Mouse (Mus musculus) heart, embryonic 10.5 days (tissue): ENCODE measurements around the gene Ttc7b. TPM values are rescaled to one million over a fixed set of nuclear protein-coding genes. Genes with fewer than 3 reads are reported as not detected.

ENCODE experiments used
- DNase-seq: peaks from one replicate; pipeline ENCODE4 v3.0.0-alpha.2; 2017; ENCODE audit warnings: low spot score
- H3K27ac ChIP-seq: fragments of 300-500 bp; sonication (generic); 2 replicates; pipeline ENCODE4 v1.5.1; 2016; ENCODE audit warnings: mild to moderate bottlenecking
- H3K27me3 ChIP-seq: fragments of 300-500 bp; sonication (generic); 2 replicates; pipeline ENCODE4 v1.6.1; 2016; ENCODE audit warnings: mild to moderate bottlenecking; ENCODE audit not compliant: poor library complexity, insufficient read depth, severe bottlenecking
- H3K36me3 ChIP-seq: fragments of 300-500 bp; sonication (generic); 2 replicates; pipeline ENCODE4 v1.6.1; 2016; ENCODE audit warnings: mild to moderate bottlenecking, moderate library complexity
- H3K4me1 ChIP-seq: fragments of 300-500 bp; sonication (generic); 2 replicates; pipeline ENCODE4 v1.6.1; 2016; ENCODE audit warnings: mild to moderate bottlenecking
- H3K4me3 ChIP-seq: fragments of 300-500 bp; sonication (generic); 2 replicates; pipeline ENCODE4 v1.5.1; 2016; ENCODE audit warnings: mild to moderate bottlenecking, moderate library complexity
- H3K9me3 ChIP-seq: fragments of 300-500 bp; sonication (generic); 2 replicates; pipeline ENCODE4 v1.6.1; 2016; ENCODE audit warnings: mild to moderate bottlenecking, moderate library complexity
- WGBS: fragments of 180-500 bp; shearing (Covaris S2); methylation state at CpG from one replicate; pipeline ENCODE4 v1.1.7; 2016; 5-methylcytosine and 5-hydroxymethylcytosine counted together
- polyA plus RNA-seq: library from polyadenylated mRNA; unstranded; fragments of >200 nt; fragmentation: Nextera tagmentation; extraction: Ambion mirVana; gene quantifications from 2 replicates; pipeline ENCODE4 v1.2.1, GENCODE M21; 2016

The Ttc7b gene
- polyA plus RNA-seq, 1 experiment from 2014 or later, result 5.9 TPM

GRCm38 (mm10) chr12:100535028-100535427, 14.4 kb upstream of the Ttc7b start:
- Histone ChIP-seq H3K27ac (no peak overlapping the region), H3K9me3 (no peaks in the 10 kb centered on the region), H3K4me3 (no peak overlapping the region), H3K4me1 (peaks cover 44% of the 10 kb centered on the region), H3K27me3 (no peaks in the 10 kb centered on the region), H3K36me3 (no peaks in the 10 kb centered on the region)
- no peak for DNase-seq
- WGBS, result 84% methylated on average over 12 of the region's 12 CpGs

DNA sequence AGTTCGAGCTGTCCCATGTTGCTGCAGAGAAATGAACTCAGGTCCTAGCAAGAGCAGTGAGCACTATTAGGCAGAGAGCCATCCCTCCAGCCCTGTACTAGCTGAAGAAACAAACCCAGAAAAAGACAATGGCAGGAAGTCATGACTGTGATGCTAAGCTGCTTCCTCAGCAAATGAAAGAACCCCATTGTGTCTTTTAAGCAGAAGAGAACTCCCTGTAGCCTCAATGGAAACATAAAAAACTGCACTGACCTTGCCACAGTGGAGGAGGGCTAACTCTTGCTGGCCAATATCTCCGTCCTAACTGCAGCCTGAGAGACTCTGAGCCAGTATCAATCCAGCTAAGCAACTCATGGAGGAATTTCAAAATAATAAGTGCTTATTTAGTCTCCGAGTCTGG, 13.4 kb upstream of the Ttc7b start:
- peak; percentile 58 for DNase-seq
- peak overlapping the region; percentile 64 for H3K27ac ChIP-seq

GRCm38 (mm10) chr12:100533209-100533608, 12.6 kb upstream of the Ttc7b start:
- Histone ChIP-seq H3K4me1 (peaks cover 62% of the 10 kb centered on the region), H3K27me3 (no peaks in the 10 kb centered on the region), H3K4me3 (no peak overlapping the region), H3K36me3 (no peaks in the 10 kb centered on the region), H3K27ac (no peak overlapping the region), H3K9me3 (no peaks in the 10 kb centered on the region)
- peak; percentile 43 for DNase-seq
- WGBS, result 70% methylated on average over 4 of the region's 4 CpGs

More for the DNA sequence above, 13.4 kb upstream of the Ttc7b start:
- no peaks in the 10 kb centered on the region for H3K9me3 ChIP-seq
- peaks cover 54% of the 10 kb centered on the region for H3K4me1 ChIP-seq
- no peaks in the 10 kb centered on the region for H3K27me3 ChIP-seq
- 54% methylated on average over 3 of the region's 3 CpGs for WGBS
- no peak overlapping the region for H3K4me3 ChIP-seq
- H3K36me3 ChIP-seq, result no peaks in the 10 kb centered on the region

DNA sequence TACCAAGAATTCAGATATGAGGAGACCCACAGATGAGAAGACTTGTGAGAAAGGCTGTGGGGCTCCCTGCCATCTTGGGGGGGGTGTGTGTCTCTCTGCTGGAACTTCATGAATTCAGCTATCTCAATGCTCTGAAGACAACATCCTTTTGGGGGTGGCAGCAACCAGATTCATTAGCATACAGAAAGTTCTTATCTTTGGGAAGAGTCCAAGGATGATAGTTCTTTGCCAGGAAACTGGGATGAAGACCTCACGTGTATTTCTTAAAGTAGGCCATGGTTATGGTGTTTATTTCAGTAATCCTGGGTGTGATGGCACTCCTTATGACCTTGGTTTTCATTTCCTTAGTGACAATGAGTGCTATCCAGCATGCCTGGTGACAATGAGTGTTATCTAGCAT, 11.1 kb upstream of the Ttc7b start:
- Histone ChIP-seq H3K36me3 (no peaks in the 10 kb centered on the region), H3K9me3 (no peaks in the 10 kb centered on the region), H3K27ac (peak overlapping the region; percentile 80; the same call in 1 of the 2 replicates), H3K27me3 (no peaks in the 10 kb centered on the region), H3K4me3 (no peak overlapping the region), H3K4me1 (peaks cover 69% of the 10 kb centered on the region)
- peak; percentile 25 for DNase-seq
- 52% methylated on average over 1 of the region's 1 CpGs for WGBS

- Histone ChIP-seq H3K4me1 (peaks cover 60% of the 10 kb centered on the region), H3K27me3 (no peaks in the 10 kb centered on the region), H3K4me3 (no peak overlapping the region), H3K9me3 (no peaks in the 10 kb centered on the region), H3K36me3 (no peaks in the 10 kb centered on the region), H3K27ac (0 out of 2 replicates have a peak overlapping the region, but pooled peaks have one; percentile 80)
- WGBS, result 66% methylated on average over 5 of the region's 5 CpGs
- peak; percentile 64 for DNase-seq
Observed at GRCm38 (mm10) chr12:100530871-100531270, 10.2 kb upstream of the Ttc7b start.

DNA sequence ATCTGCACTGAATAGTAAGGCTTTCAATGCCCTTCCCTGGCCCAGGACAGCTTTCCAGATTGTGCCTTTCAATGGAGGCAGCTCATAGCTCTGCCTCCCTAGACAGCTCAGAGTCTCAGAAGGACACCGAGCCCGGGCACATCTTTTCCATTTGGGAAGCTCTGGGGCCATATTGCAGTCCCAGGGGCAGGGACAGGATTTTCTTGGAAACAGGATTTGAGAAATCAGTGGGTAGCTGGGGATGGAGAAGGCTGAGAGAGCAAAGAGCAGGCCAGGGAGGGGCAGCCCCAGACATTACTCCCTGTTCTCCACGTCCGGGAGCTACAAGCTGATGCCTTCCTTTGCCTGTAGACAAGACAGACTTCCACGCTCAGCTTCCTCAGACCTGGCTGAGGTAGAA, 9.0 kb upstream of the Ttc7b start:
- no peak for DNase-seq
- no peaks in the 10 kb centered on the region for H3K27me3 ChIP-seq
- peaks cover 59% of the 10 kb centered on the region for H3K4me1 ChIP-seq
- no peaks in the 10 kb centered on the region for H3K36me3 ChIP-seq
- 79% methylated on average over 5 of the region's 5 CpGs for WGBS
- H3K4me3 ChIP-seq, result no peak overlapping the region
- peak overlapping the region; percentile 80 for H3K27ac ChIP-seq
- H3K9me3 ChIP-seq, result no peaks in the 10 kb centered on the region

- Histone ChIP-seq H3K36me3 (no peaks in the 10 kb centered on the region), H3K27ac (peak overlapping the region; percentile 80), H3K9me3 (no peaks in the 10 kb centered on the region), H3K4me3 (no peak overlapping the region), H3K27me3 (no peaks in the 10 kb centered on the region), H3K4me1 (peaks cover 55% of the 10 kb centered on the region)
- 38% methylated on average over 8 of the region's 8 CpGs for WGBS
- peak; percentile 83 for DNase-seq
Observed at GRCm38 (mm10) chr12:100529172-100529571, 8.5 kb upstream of the Ttc7b start.

- H3K27ac ChIP-seq, result peak overlapping the region; percentile 80
- no peak overlapping the region for H3K4me3 ChIP-seq
- no peak for DNase-seq
- H3K4me1 ChIP-seq, result peaks cover 49% of the 10 kb centered on the region
- H3K9me3 ChIP-seq, result no peaks in the 10 kb centered on the region
- 54% methylated on average over 3 of the region's 3 CpGs for WGBS
- no peaks in the 10 kb centered on the region for H3K27me3 ChIP-seq
- no peaks in the 10 kb centered on the region for H3K36me3 ChIP-seq
Observed at GRCm38 (mm10) chr12:100528246-100528645, 7.6 kb upstream of the Ttc7b start.

DNA sequence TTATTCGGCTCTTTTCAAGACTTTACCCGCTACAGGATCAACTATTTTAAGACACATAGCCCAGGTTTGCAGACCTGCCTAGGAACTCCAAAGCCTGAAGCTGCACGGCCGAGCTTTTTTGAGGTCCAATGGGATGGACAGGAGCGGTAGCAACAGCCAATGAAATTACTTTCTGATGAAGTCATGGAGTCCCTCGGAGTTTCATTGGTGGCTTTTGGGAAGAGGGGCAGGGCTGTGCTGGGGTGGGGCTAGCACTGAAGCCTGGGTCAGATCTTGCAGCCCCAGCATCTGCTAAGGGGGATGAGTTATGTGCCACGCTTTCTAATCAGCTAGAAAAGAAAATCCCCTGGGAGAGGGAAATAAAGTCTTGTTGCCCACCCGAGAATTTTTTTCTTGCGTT, 7.1 kb upstream of the Ttc7b start:
- WGBS, result 9% methylated on average over 9 of the region's 9 CpGs
- Histone ChIP-seq H3K27ac (peak overlapping the region; percentile 80), H3K4me3 (peak overlapping the region; percentile 34; the same call in 1 of the 2 replicates)

DNA sequence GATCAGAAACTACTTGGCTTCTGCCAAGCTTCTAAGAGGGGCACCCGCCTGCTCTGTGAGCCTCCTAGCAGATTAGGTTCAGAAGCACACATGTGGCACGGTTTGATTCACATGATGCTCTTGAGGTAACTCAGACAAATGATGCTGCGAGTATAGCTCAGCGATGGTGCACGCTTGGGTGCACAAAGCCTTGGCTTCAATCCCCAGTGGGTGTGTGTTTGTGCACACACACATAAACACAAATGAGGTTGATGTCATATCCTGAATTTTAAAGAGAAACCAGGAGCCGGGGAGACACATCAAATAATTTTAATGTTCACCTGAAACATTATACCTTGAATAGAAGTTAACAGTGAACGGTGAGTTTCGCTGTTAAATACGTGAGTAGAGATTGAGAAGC, 6.6 kb upstream of the Ttc7b start:
- peak overlapping the region; percentile 57 for H3K27ac ChIP-seq
- no peaks in the 10 kb centered on the region for H3K9me3 ChIP-seq
- no peaks in the 10 kb centered on the region for H3K27me3 ChIP-seq
- H3K4me3 ChIP-seq, result peak overlapping the region; percentile 34; the same call in 1 of the 2 replicates
- no peak for DNase-seq
- WGBS, result 79% methylated on average over 9 of the region's 9 CpGs
- peaks cover 41% of the 10 kb centered on the region for H3K4me1 ChIP-seq
- H3K36me3 ChIP-seq, result no peaks in the 10 kb centered on the region

More for the DNA sequence above, 7.1 kb upstream of the Ttc7b start:
- Histone ChIP-seq H3K27me3 (no peaks in the 10 kb centered on the region), H3K4me1 (peaks cover 44% of the 10 kb centered on the region), H3K9me3 (no peaks in the 10 kb centered on the region), H3K36me3 (no peaks in the 10 kb centered on the region)
- DNase-seq, result peak; percentile 92

DNA sequence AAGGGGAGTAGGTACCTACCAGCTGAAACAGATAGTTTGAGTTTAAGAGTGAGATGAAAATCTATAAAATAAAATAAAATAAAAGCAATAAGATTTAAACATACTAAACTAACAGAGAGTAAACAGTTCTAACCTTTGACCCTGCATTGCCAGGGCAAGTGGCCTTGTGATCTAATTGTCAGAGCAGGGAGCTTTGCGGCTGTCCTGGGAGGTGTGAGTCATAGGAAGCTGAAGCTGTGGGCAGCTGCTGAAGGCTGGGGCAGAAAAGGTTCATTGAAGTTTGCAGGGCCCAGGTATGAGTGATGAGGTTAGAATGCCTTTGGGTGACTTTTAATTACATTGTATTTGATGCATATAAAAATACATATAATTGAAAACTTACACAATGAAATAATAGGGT, 5.3 kb upstream of the Ttc7b start:
- DNase-seq, result no peak
- H3K27ac ChIP-seq, result no peak overlapping the region
- H3K4me1 ChIP-seq, result peaks cover 37% of the 10 kb centered on the region
- WGBS, result 34% methylated on average over 1 of the region's 1 CpGs
- no peak overlapping the region for H3K4me3 ChIP-seq
- 0 out of 2 replicates have a peak, but pooled peaks cover 4% of the 10 kb centered on the region for H3K27me3 ChIP-seq
- H3K36me3 ChIP-seq, result no peaks in the 10 kb centered on the region
- no peaks in the 10 kb centered on the region for H3K9me3 ChIP-seq

GRCm38 (mm10) chr12:100520077-100520793, 391 bp downstream of the Ttc7b start:
- Histone ChIP-seq H3K9me3 (no peaks in the 10 kb centered on the region), H3K36me3 (no peaks in the 10 kb centered on the region), H3K4me1 (peaks cover 33% of the 10 kb centered on the region), H3K27me3 (0 out of 2 replicates have a peak, but pooled peaks cover 4% of the 10 kb centered on the region), H3K4me3 (peak overlapping the region; percentile 90), H3K27ac (peak overlapping the region; percentile 95)
- peak; percentile 81 for DNase-seq
- WGBS, result 8% methylated on average over 76 of the region's 76 CpGs

DNA sequence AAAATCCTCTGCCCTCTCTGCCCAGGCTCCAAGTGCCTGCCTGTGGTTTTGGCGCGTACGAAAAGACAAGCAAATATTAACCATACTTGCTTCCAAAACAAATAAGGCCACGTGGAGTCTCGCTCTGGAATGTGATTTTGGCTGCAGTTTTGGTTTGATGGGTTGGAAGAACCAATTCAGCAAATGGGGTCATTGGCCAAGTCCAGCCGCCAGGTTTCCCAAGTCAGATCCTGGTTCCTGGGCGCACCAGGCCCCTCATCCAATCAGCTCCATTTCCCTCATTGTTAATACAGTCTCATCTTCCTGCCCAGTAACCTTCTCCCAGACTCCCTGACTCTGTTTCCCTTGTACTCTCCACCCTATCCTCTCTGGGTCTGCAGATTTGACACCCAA, 946 bp downstream of the Ttc7b start:
- WGBS, result 62% methylated on average over 7 of the region's 7 CpGs
- H3K27ac ChIP-seq, result peak overlapping the region; percentile 95
- 0 out of 2 replicates have a peak, but pooled peaks cover 4% of the 10 kb centered on the region for H3K27me3 ChIP-seq
- no peak for DNase-seq
- H3K36me3 ChIP-seq, result no peaks in the 10 kb centered on the region
- H3K9me3 ChIP-seq, result no peaks in the 10 kb centered on the region
- H3K4me1 ChIP-seq, result peaks cover 33% of the 10 kb centered on the region
- peak overlapping the region; percentile 90 for H3K4me3 ChIP-seq
